Mouse (Mus musculus) liver, embryonic 14.5 days (tissue): ENCODE measurements around the gene Gabrb2.

Source experiments
- CTCF ChIP-seq: IDR thresholded peaks from 2 replicates; pipeline ENCODE4 v1.5.1; 2016; ENCODE audit warnings: antibody characterized with exemption, low read depth, control low read depth
- EP300 ChIP-seq: IDR thresholded peaks from 2 replicates; pipeline ENCODE4 v1.6.1; 2016; ENCODE audit warnings: antibody characterized with exemption, low read depth

DNA sequence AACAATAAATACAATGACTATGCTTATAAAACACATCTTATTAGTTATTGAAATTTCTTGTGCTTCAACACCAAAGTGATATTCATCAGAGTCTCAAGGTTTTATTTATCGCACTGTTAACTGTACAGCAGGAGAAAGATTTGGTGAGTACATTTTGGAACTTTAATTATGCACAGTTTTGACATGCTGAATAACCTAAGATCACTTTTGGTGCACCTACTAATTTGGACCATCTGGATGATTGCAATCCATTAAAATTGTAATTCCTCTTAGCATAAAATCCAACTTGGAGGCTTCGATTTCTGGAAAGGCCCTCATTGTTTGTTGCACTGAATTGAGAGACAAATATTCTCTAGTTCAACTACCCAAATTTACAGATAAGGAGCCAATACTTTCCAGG, 123.3 kb downstream of the Gabrb2 start:
- no peak for TF ChIP-seq CTCF
- TF ChIP-seq EP300: no peak
